ENCODE assay signal across 8 mouse cellular contexts in genomic region chr5:142700842-142701589, GRCm38 (mm10). TPM values are rescaled to one million over a fixed set of nuclear protein-coding genes. Genes with fewer than 3 reads are reported as not detected.
A peak's percentile ranks its signal among the peaks of the same experiment; 100 is the strongest.
DNase-seq lines count a peak whose midpoint lies in the region; ATAC-seq lines count a peak whose summit lies in the region.

No protein-coding gene starts in this region.

- H3K27ac ChIP-seq in heart, embryonic 14.5 days (replicated peaks in 1 of 2; ENCODE audit: control insufficient read depth in 1 of 2, insufficient read depth in 1 of 2, low read depth in 2 of 2, low read length in 2 of 2), result no peak overlapping the region
- H3K27ac ChIP-seq in embryonic facial prominence, embryonic 13.5 days, result no peak overlapping the region
- no peak overlapping the region for H3K27ac ChIP-seq in kidney, embryonic 15.5 days

- no peak for DNase-seq in heart, adult 11 months
- peak; percentile 65 for DNase-seq in lung, postnatal 36 days
- peak; percentile 57 for DNase-seq in testis, postnatal 14 days (ENCODE audit: low spot score)
- DNase-seq in left cerebral cortex, adult 11 months (ENCODE audit: low spot score), result no peak
- DNase-seq in gastrocnemius, postnatal 14 days, result no peak

- peaks cover 3 to 4% of the 10 kb centered on the region in 2 experiments; a peak in 1 of 4 replicates for H3K4me1 ChIP-seq in heart, embryonic 14.5 days (ENCODE audit: control insufficient read depth in 2 of 2, insufficient read depth in 2 of 2, low read length in 2 of 2)
- H3K4me1 ChIP-seq in embryonic facial prominence, embryonic 13.5 days, result peaks cover 13% of the 10 kb centered on the region
- peaks cover 19% of the 10 kb centered on the region for H3K4me1 ChIP-seq in kidney, embryonic 15.5 days

- peaks cover 60% of the 10 kb centered on the region for H3K27me3 ChIP-seq in heart, embryonic 14.5 days (ENCODE audit: control insufficient read depth, insufficient read depth, low read length)
- H3K27me3 ChIP-seq in embryonic facial prominence, embryonic 13.5 days, result peaks cover 24% of the 10 kb centered on the region
- H3K27me3 ChIP-seq in kidney, embryonic 15.5 days, result peaks cover 54% of the 10 kb centered on the region

- WGBS in heart, embryonic 14.5 days, result 9% methylated on average over 15 of the region's 15 CpGs
- 7% methylated on average over 15 of the region's 15 CpGs for WGBS in embryonic facial prominence, embryonic 13.5 days
- WGBS in kidney, embryonic 15.5 days, result 7% methylated on average over 15 of the region's 15 CpGs

- no peak overlapping the region for H3K4me3 ChIP-seq in heart, embryonic 14.5 days (ENCODE audit: control insufficient read depth in 1 of 2, insufficient read depth in 1 of 2, low read depth in 1 of 2, low read length in 2 of 2)
- peak overlapping the region; percentile 63; the same call in 1 of the 2 replicates for H3K4me3 ChIP-seq in embryonic facial prominence, embryonic 13.5 days
- peak overlapping the region; percentile 53 for H3K4me3 ChIP-seq in kidney, embryonic 15.5 days (replicated peaks)

- ATAC-seq in heart, embryonic 14.5 days (ENCODE audit: insufficient number of reproducible peaks, insufficient read depth, low FRiP score, low read depth), result no peak
- 0 out of 2 replicates have a peak, but pooled peaks have one; percentile 9 for ATAC-seq in embryonic facial prominence, embryonic 13.5 days (ENCODE audit: insufficient number of reproducible peaks, insufficient read depth, low FRiP score, low TSS enrichment, low read depth)
- peak; percentile 65 for ATAC-seq in kidney, embryonic 15.5 days (replicated peaks; ENCODE audit: low FRiP score)

- no peaks in the 10 kb centered on the region for H3K9me3 ChIP-seq in heart, embryonic 14.5 days (ENCODE audit: control insufficient read depth, low read length)
- H3K9me3 ChIP-seq in embryonic facial prominence, embryonic 13.5 days, result no peaks in the 10 kb centered on the region
- H3K9me3 ChIP-seq in kidney, embryonic 15.5 days (replicated peaks), result no peaks in the 10 kb centered on the region

- peak overlapping the region; percentile 93; the same call in 1 of the 2 replicates for H3K4me2 ChIP-seq in heart, embryonic 14.5 days (ENCODE audit: low read length)
- peak overlapping the region; percentile 95 for H3K4me2 ChIP-seq in embryonic facial prominence, embryonic 13.5 days
- peak overlapping the region; percentile 96 for H3K4me2 ChIP-seq in kidney, embryonic 15.5 days

- intact Hi-C loops in gastrocnemius, postnatal 14 days (cut with DNase I; ENCODE audit: low total_unique reads), result no loop called here

- H3K9ac ChIP-seq in heart, embryonic 14.5 days (ENCODE audit: low read length), result no peak overlapping the region
- H3K9ac ChIP-seq in embryonic facial prominence, embryonic 13.5 days, result no peak overlapping the region
- H3K9ac ChIP-seq in kidney, embryonic 15.5 days, result no peak overlapping the region

- no peaks in the 10 kb centered on the region for H3K36me3 ChIP-seq in heart, embryonic 14.5 days (ENCODE audit: control insufficient read depth, insufficient read depth, low read length)
- H3K36me3 ChIP-seq in embryonic facial prominence, embryonic 13.5 days, result no peaks in the 10 kb centered on the region
- no peaks in the 10 kb centered on the region for H3K36me3 ChIP-seq in kidney, embryonic 15.5 days

RNA-seq across cellular contexts. Expression of gene Slc29a4, which starts 8.7 kb away (rescaled TPM):
- 1.0 and 1.7 TPM in 2 replicates for polyA plus RNA-seq in heart, embryonic 14.5 days (2014; fragmentation: Nextera tagmentation; extraction: Ambion mirVana)
- 11.4 and 12.8 TPM in 2 replicates for polyA plus RNA-seq in embryonic facial prominence, embryonic 13.5 days (2015; fragmentation: Nextera tagmentation; extraction: Ambion mirVana)
- polyA plus RNA-seq in kidney, embryonic 15.5 days (2015; fragmentation: Nextera tagmentation; extraction: Ambion mirVana), result 4.6 and 6.4 TPM in 2 replicates
- under 1 TPM; 0.29 to 0.37 TPM for total RNA-seq in gastrocnemius, postnatal 14 days (2021)

Comparison
In these comparisons a context has a peak if more than half of its experiments do, and no peak if none do; other contexts are left out.
1. H3K4me3 ChIP-seq: peak in embryonic facial prominence, embryonic 13.5 days (single experiment) and kidney, embryonic 15.5 days (single experiment); none in heart, embryonic 14.5 days (0 of 2).
2. DNase-seq: peak in lung, postnatal 36 days (single experiment) and testis, postnatal 14 days (single experiment); none in heart, adult 11 months (single experiment), left cerebral cortex, adult 11 months (single experiment) and gastrocnemius, postnatal 14 days (single experiment).
3. Peak in every context shown above with its lines, with median percentiles within 50 percentile points of each other: H3K4me2 ChIP-seq.